Mouse (Mus musculus): ENCODE results near the gene Mt1. TPM values are rescaled to one million over a fixed set of nuclear protein-coding genes. Genes with fewer than 3 reads are reported as not detected.

Gene Mt1
- 2.2 TPM for polyA plus RNA-seq (2017; shearing (Covaris generic))

DNA sequence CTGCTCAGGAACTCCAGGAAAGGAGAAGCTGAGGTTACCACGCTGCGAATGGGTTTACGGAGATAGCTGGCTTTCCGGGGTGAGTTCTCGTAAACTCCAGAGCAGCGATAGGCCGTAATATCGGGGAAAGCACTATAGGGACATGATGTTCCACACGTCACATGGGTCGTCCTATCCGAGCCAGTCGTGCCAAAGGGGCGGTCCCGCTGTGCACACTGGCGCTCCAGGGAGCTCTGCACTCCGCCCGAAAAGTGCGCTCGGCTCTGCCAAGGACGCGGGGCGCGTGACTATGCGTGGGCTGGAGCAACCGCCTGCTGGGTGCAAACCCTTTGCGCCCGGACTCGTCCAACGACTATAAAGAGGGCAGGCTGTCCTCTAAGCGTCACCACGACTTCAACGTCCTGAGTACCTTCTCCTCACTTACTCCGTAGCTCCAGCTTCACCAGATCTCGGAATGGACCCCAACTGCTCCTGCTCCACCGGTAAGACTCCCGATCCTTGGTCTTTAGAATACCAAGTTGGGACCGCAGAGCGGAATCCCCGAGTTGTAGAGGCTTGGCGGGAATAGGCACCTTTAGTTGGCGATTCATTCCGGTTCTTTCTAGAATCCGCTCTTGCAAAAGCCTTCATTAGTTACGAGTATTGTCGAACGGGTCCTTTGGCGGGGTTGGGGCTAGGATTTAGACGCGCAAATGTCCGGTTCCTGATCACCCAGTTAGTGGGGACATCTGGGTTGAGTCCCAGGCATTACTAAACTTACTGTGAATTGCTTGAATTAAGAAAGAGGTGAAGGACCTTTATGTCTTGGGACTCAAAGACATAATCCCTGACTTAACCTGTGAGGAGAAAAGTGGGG lies at the start of gene Mt1:
Gene Mt1, plus strand, starts transcription at position 226 of the 856 bp plus-strand sequence.

DNA sequence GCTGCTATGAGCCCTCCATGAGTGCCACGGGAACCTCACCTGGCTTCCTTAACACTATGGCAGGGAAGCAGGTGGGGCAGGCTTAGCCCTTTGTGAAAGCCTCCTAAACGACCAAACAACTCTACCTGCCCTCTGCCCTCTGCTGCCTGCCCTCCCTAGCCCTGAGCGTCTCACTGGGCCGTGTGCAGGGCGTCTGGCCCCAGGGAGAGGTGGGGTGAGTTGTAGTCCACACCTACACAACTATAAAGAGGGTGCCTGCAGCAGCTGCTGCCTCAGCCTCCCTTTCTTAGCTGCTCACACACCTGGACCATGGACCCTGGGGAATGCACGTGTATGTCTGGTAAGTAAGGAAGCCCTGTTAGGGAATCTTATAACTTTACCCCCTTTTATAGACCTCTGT lies 41.9 kb upstream of the Mt1 start, which contains the start of gene Mt4:
Gene Mt4, plus strand, starts transcription at position 265 of the 400 bp plus-strand sequence.

DNA sequence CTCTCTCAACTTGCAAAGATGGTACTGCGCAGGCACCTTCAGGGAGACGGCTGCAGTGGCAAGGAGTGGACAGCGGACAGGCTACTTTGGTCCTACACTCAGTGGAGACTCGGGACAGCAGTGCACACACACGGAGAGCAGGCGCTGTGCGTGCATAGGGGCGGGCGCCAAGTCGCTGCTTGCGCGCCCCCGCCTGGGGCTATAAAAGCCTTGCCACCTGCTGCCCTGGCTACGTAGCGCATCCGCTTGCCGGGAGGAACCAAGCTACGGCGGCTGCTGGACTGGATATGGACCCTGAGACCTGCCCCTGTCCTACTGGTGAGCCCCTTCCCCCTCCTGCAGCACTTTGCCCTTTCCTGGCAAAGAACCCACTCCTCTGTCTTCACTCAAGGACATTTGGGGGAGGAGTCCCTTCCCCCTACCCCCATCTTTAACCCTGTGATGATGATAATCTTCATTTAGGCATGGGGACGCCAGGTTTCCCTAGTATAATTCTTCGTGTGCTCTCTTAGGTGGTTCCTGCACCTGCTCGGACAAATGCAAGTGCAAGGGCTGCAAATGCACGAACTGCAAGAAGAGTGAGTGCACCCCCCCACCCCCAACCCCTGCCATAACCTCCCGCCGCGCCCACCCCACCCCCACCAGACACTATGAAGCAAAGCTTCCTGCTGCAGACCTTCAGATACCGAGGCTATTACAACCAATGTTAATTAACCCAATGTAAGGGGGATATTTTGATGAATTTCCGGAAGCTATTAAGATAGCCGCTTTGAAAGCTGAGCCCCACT lies 26.2 kb upstream of the Mt1 start, which contains the start of gene Mt3:
Gene Mt3, plus strand, starts transcription at position 95 of the 788 bp plus-strand sequence.

DNA sequence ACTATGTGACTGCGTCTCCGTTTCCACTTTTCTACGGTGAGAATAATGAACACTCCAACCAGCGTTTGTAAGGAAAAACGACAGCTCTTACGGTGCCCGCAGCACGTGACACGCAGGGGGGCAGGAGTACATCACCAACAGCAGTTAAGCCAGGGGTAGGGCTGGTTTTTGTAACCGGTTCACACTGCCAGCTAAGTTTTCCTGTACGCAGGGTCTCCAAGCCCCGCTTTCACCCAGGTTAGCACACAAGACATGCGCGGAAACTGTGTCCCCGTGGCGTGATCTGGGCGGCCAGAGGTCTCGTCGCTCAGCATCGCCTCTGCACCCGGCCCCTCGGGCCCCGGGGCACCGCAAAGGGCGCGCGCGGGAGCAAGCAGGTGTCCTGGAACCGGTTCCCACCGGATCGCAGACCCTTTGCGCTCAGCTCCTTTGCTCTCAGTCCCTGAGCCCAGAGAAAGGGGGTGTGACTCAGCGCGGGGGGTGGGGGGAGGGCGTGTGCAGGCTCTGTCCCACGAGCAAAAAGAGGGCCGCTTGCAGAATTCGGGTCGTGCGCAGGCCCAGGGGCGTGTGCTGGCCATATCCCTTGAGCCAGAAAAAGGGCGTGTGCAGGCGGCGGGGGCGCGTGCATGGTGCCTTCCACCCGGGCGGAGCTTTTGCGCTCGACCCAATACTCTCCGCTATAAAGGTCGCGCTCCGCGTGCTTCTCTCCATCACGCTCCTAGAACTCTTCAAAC lies 6.6 kb upstream of the Mt1 start, which contains the start of gene Mt2:
Gene Mt2, plus strand, starts transcription at position 590 of the 734 bp plus-strand sequence.

DNA sequence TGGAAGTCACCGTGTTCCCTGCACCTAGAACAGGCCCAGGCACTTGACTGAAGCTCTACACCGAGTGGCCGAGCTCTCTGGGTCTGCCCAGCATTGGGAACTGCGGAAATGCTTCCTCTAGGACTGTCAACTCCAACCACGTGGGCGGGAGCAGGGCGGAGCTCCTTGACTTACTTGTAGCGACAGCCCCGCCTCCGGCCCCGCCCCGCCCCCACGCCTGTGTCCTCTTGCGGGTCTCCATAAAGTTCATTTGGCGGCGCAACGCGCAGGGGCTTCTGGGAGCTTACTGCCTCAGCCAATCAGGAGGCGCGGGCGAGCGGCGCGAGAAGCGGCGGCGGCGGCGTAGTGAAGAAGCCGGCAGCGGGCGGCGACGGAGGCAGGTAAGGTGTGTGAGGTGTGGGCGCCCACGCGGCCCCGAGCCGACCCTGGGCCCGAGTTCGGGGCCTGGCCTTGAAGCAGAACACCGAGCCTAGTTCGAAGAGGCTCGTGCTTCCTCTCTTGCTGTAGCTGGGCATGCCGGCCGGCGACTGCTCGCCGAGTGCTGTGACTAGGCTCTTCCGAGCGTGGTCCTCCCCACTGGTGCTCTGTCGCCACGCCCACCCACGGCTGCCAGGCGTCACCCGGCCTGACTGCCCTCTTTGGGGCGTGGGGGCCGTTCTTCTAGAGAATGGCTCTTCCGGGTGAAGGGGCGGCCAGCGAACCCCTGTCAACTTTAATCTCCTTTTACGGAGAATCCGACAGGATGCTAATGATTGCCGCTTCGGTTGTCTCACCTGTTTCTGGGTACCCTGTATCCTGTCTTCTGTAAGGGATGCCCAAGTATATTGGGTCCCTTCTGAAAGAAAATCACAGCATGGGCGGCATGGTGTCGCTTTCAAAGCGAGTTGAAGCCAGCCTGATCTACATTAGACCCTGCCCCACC lies 35.6 kb downstream of the Mt1 start, which contains the start of gene Nup93:
Gene Nup93, plus strand, starts transcription at position 313 of the 922 bp plus-strand sequence.

Other genes with a start within 250 kb of the Mt1 start
- 128 TPM for gene Amfr, start 166.2 kb upstream of the Mt1 start, polyA plus RNA-seq (2017; shearing (Covaris generic))
- gene Nudt21, start 142.1 kb upstream of the Mt1 start, polyA plus RNA-seq (2017; shearing (Covaris generic)), result 128 TPM
- 13.6 TPM for gene Ogfod1, start 141.9 kb upstream of the Mt1 start, polyA plus RNA-seq (2017; shearing (Covaris generic))
- gene Bbs2, start 80.2 kb upstream of the Mt1 start, polyA plus RNA-seq (2017; shearing (Covaris generic)), result 9.8 TPM
- gene Mt4, start 41.9 kb upstream of the Mt1 start, polyA plus RNA-seq (2017; shearing (Covaris generic)), result not detected
- not detected for gene Mt3, start 26.5 kb upstream of the Mt1 start, polyA plus RNA-seq (2017; shearing (Covaris generic))
- not detected for gene Mt2, start 6.4 kb upstream of the Mt1 start, polyA plus RNA-seq (2017; shearing (Covaris generic))
- 37.8 TPM for gene Nup93, start 35.5 kb downstream of the Mt1 start, polyA plus RNA-seq (2017; shearing (Covaris generic))
- 0.11 TPM for gene Slc12a3, start 150.1 kb downstream of the Mt1 start, polyA plus RNA-seq (2017; shearing (Covaris generic))
- gene Herpud1, start 207.4 kb downstream of the Mt1 start, polyA plus RNA-seq (2017; shearing (Covaris generic)), result 106 TPM

Measured in naive thymus-derived CD4-positive, alpha-beta T cell, adult 5 months (primary cell).